Mouse (Mus musculus): ENCODE results near the gene Add2. TPM values are rescaled to one million over a fixed set of nuclear protein-coding genes. Genes with fewer than 3 reads are reported as not detected.

Gene Add2
- 57.8 and 84.9 TPM in 2 replicates for polyA plus RNA-seq (2012; rRNA removed)

GRCm38 (mm10) chr6:86028601-86029322 lies at the start of gene Add2:
TSS of gene Add2 (plus strand) at chr6:86028681.

GRCm38 (mm10) chr6:86015871-86016270 lies 12.6 kb upstream of the Add2 start, which contains the start of gene Figla:
TSS of gene Figla (plus strand) at chr6:86016171.

Other genes with a start within 250 kb of the Add2 start
- gene Nat8f6, start 207.7 kb upstream of the Add2 start, polyA plus RNA-seq (2012; rRNA removed) = not detected in 2 replicates
- gene Nat8f5, start 207.7 kb upstream of the Add2 start, polyA plus RNA-seq (2012; rRNA removed) = not detected in 2 replicates
- not detected in 2 replicates for gene Nat8, start 196.6 kb upstream of the Add2 start, polyA plus RNA-seq (2012; rRNA removed)
- gene Nat8f2, start 159.5 kb upstream of the Add2 start, polyA plus RNA-seq (2012; rRNA removed) = 0.01 TPM in 1 of 2 replicates, not detected in the other
- gene Nat8f4, start 123.8 kb upstream of the Add2 start, polyA plus RNA-seq (2012; rRNA removed) = 3.1 and 3.8 TPM in 2 replicates
- gene Tprkb, start 116.8 kb upstream of the Add2 start, polyA plus RNA-seq (2012; rRNA removed) = 20.8 and 25.0 TPM in 2 replicates
- gene Nat8f1, start 113.0 kb upstream of the Add2 start, polyA plus RNA-seq (2012; rRNA removed) = 6.7 and 7.7 TPM in 2 replicates
- gene Dusp11, start 67.0 kb upstream of the Add2 start, polyA plus RNA-seq (2012; rRNA removed) = 59.7 and 98.9 TPM in 2 replicates
- not detected in 2 replicates for gene Figla, start 12.5 kb upstream of the Add2 start, polyA plus RNA-seq (2012; rRNA removed)
- 0.65 and 1.2 TPM in 2 replicates for gene Tgfa, start 166.5 kb downstream of the Add2 start, polyA plus RNA-seq (2012; rRNA removed)

Measured in central nervous system, embryonic 11.5 days (tissue).